Mouse (Mus musculus) lung, adult 2 months (tissue): Measurements from ENCODE around the gene Padi1.

Experiments used
- CTCF ChIP-seq: fragments of 200-500 bp; IDR thresholded peaks from 2 replicates; pipeline ENCODE4 v1.5.1; 2011; ENCODE audit warnings: mild to moderate bottlenecking, low read length, control low read depth; ENCODE audit not compliant: insufficient read depth
- POLR2A ChIP-seq: fragments of 200-500 bp; IDR thresholded peaks from 2 replicates; pipeline ENCODE4 v1.6.1; 2011; ENCODE audit warnings: low read depth, mild to moderate bottlenecking, control low read depth, low read length, borderline replicate concordance; ENCODE audit errors: extremely low read depth

GRCm38 (mm10) chr4:140868484-140869190 is 23.1 kb upstream of the Padi1 start:
- TF ChIP-seq CTCF, result no peak
- no peak for TF ChIP-seq POLR2A
